Mouse (Mus musculus) embryonic facial prominence, embryonic 11.5 days (tissue): ENCODE results near the gene Cerkl. TPM values are rescaled to one million over a fixed set of nuclear protein-coding genes. Genes with fewer than 3 reads are reported as not detected.

Experiments
- ATAC-seq: fragments of 200-750 bp; cut with Nextera tagmentation; replicated peaks from 2 replicates; pipeline ENCODE4 v1.8.0; 2017; ENCODE audit warnings: low read depth; ENCODE audit not compliant: insufficient number of reproducible peaks, low FRiP score, low TSS enrichment
- DNase-seq: peaks from one replicate; pipeline ENCODE4 v3.0.0-alpha.2; 2015; ENCODE audit warnings: low spot score
- H3K27ac ChIP-seq: fragments of 300-500 bp; sonication (generic); replicated peaks from 2 replicates; pipeline ENCODE4 v1.5.1; 2014; ENCODE audit warnings: mild to moderate bottlenecking, low read depth, low read length, control low read depth
- H3K27me3 ChIP-seq: fragments of 300-500 bp; sonication (generic); 2 replicates; pipeline ENCODE4 v1.6.1; 2014; ENCODE audit warnings: mild to moderate bottlenecking, low read length, moderate library complexity, mixed read lengths; ENCODE audit not compliant: control insufficient read depth, insufficient read depth
- H3K36me3 ChIP-seq: fragments of 300-500 bp; sonication (generic); replicated peaks from 2 replicates; pipeline ENCODE4 v1.6.1; 2014; ENCODE audit warnings: low read depth, mild to moderate bottlenecking, low read length, moderate library complexity, mixed read lengths; ENCODE audit not compliant: control insufficient read depth, insufficient read depth
- H3K4me1 ChIP-seq: fragments of 300-500 bp; sonication (generic); 2 replicates; pipeline ENCODE4 v1.6.1; 2014; ENCODE audit warnings: low read length, mixed read lengths; ENCODE audit not compliant: control insufficient read depth, insufficient read depth
- H3K4me2 ChIP-seq: fragments of 300-500 bp; sonication (generic); 2 replicates; pipeline ENCODE4 v1.6.1; 2014; ENCODE audit warnings: low read depth, mild to moderate bottlenecking, control low read depth, low read length, moderate library complexity
- H3K4me3 ChIP-seq: fragments of 300-500 bp; sonication (generic); 2 replicates; pipeline ENCODE4 v1.5.1; 2014; ENCODE audit warnings: low read depth, low read length, control low read depth
- H3K9ac ChIP-seq: fragments of 300-500 bp; sonication (generic); replicated peaks from 2 replicates; pipeline ENCODE4 v1.6.1; 2014; ENCODE audit warnings: mild to moderate bottlenecking, control low read depth, low read length
- H3K9me3 ChIP-seq: fragments of 300-500 bp; sonication (generic); replicated peaks from 2 replicates; pipeline ENCODE4 v1.6.1; 2016; ENCODE audit warnings: mild to moderate bottlenecking, low read length, inconsistent platforms, mixed read lengths; ENCODE audit not compliant: control insufficient read depth
- WGBS: fragments of 180-500 bp; shearing (Covaris S2); extraction: QIAGEN DNeasy Blood & Tissue Kit; methylation state at CpG from one replicate; pipeline ENCODE4 v1.1.7; 2014; 5-methylcytosine and 5-hydroxymethylcytosine counted together
- polyA plus RNA-seq: library from polyadenylated mRNA; unstranded; fragments of >200 nt; fragmentation: Nextera tagmentation; extraction: Ambion mirVana; gene quantifications from 2 replicates; pipeline ENCODE4 v1.2.1, GENCODE M21; 2014

Gene Cerkl
- polyA plus RNA-seq, 1 experiment from 2014 or later = 2.8 TPM

- no peaks in the 10 kb centered on the region for H3K36me3 ChIP-seq
- DNase-seq (no peak), ATAC-seq (no peak)
- no peak overlapping the region for H3K4me3 ChIP-seq
- no peak overlapping the region for H3K4me2 ChIP-seq
- peaks cover 17% of the 10 kb centered on the region for H3K27me3 ChIP-seq
- 64% methylated on average over 4 of the region's 4 CpGs for WGBS
- no peaks in the 10 kb centered on the region for H3K4me1 ChIP-seq
- H3K9me3 ChIP-seq = no peaks in the 10 kb centered on the region
- H3K9ac ChIP-seq = no peak overlapping the region
- H3K27ac ChIP-seq = no peak overlapping the region
Measured at GRCm38 (mm10) chr2:79450684-79451394, 5.7 kb downstream of the Cerkl start.

DNA sequence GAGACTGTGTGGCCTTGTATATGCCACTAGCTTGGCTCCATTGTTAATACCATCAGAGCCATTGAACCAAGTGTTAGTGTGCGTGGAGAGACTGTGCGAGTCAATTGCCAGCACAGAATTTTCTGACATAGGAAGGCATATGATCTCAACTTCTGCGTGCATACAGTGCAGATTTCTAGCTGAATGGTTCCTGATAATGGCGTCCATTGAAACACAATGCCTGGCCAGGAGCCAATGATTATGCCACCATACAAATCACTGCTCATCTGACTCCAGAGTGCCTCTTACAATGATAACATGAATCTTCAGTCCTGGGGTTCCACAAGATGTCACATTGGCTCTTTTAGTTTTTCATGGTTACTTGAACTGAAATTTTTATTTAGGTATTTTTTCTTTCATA, 7.2 kb downstream of the Cerkl start:
- Histone ChIP-seq H3K9ac (no peak overlapping the region), H3K4me1 (no peaks in the 10 kb centered on the region), H3K4me2 (no peak overlapping the region), H3K4me3 (no peak overlapping the region), H3K36me3 (no peaks in the 10 kb centered on the region), H3K27me3 (peaks cover 2% of the 10 kb centered on the region), H3K27ac (no peak overlapping the region), H3K9me3 (no peaks in the 10 kb centered on the region)
- 70% methylated on average over 4 of the region's 4 CpGs for WGBS
- DNase-seq = no peak
- no peak for ATAC-seq

- ATAC-seq (no peak), DNase-seq (no peak)
- no peak overlapping the region for H3K27ac ChIP-seq
- no peak overlapping the region for H3K4me2 ChIP-seq
- no peaks in the 10 kb centered on the region for H3K4me1 ChIP-seq
- no peak overlapping the region for H3K9ac ChIP-seq
- H3K9me3 ChIP-seq = no peaks in the 10 kb centered on the region
- WGBS = 71% methylated on average over 1 of the region's 1 CpGs
- H3K36me3 ChIP-seq = no peaks in the 10 kb centered on the region
- no peak overlapping the region for H3K4me3 ChIP-seq
- no peaks in the 10 kb centered on the region for H3K27me3 ChIP-seq
Measured at GRCm38 (mm10) chr2:79447198-79447597, 9.4 kb downstream of the Cerkl start.

DNA sequence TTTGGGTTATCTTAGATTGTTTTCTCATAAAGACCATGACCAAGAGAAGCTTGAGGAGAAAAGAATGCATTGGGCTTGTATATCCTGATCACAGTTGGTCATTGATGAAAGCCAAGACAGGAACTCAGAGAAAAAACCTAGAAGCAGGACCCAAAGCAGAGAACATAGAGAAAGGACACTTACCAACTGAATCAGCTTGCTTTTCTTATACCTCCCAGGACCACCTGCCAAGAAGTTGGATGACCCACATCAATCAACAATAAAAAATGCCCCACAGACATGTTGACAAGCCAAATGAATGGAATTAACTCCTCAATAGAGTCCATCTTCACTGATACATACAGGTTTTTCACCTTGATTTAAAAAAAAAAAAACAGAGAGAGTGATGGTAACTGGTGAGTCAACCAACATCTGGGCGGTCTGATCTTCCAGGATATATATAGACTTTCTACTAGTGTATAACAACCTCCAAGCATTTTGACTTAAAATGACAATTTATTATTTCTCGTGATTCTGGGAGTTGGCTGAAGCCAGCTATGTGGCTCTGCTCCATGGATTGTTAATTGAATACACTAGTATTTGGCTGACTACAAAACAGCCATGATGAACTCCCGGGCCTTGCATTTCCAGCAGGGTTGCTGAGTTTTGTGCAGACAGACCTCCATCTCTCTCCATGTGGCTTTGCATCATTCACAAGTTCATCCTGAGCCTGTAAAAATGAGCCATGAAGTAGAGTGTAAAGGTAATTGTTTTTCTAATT, 12.5 kb downstream of the Cerkl start:
- Histone ChIP-seq H3K9ac (no peak overlapping the region), H3K27me3 (no peaks in the 10 kb centered on the region), H3K4me1 (no peaks in the 10 kb centered on the region), H3K9me3 (no peaks in the 10 kb centered on the region), H3K4me3 (no peak overlapping the region), H3K36me3 (no peaks in the 10 kb centered on the region), H3K4me2 (no peak overlapping the region), H3K27ac (no peak overlapping the region)
- no peak for ATAC-seq
- 79% methylated on average over 3 of the region's 3 CpGs for WGBS
- DNase-seq = no peak

- DNase-seq (no peak), ATAC-seq (no peak)
- Histone ChIP-seq H3K27me3 (no peaks in the 10 kb centered on the region), H3K36me3 (no peaks in the 10 kb centered on the region), H3K9me3 (no peaks in the 10 kb centered on the region), H3K9ac (no peak overlapping the region), H3K4me3 (no peak overlapping the region), H3K4me2 (no peak overlapping the region), H3K27ac (no peak overlapping the region), H3K4me1 (no peaks in the 10 kb centered on the region)
- WGBS = 90% methylated on average over 2 of the region's 2 CpGs
Measured at GRCm38 (mm10) chr2:79443401-79443800, 13.2 kb downstream of the Cerkl start.

DNA sequence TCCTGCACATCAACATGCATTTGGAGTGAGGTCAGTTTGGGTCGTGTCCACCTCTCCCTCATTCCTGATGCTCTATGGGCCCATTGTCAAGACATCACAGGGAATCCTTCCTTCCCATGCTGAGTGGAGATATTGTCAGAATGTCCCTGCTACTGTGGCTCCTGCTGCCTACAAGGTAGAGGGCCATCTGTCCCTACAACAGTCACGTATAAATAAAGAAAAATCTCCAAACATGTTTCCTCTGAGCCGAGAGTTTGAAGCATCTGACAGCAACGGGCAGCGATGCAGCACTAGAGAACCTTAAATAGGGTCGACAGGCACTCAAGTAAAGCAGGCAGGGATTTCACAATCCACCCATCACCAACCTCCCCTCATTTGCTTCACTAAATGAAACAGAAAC, 13.7 kb downstream of the Cerkl start:
- H3K4me1 ChIP-seq = no peaks in the 10 kb centered on the region
- no peak overlapping the region for H3K27ac ChIP-seq
- 76% methylated on average over 6 of the region's 6 CpGs for WGBS
- H3K36me3 ChIP-seq = no peaks in the 10 kb centered on the region
- no peak overlapping the region for H3K4me2 ChIP-seq
- H3K27me3 ChIP-seq = no peaks in the 10 kb centered on the region
- no peaks in the 10 kb centered on the region for H3K9me3 ChIP-seq
- H3K4me3 ChIP-seq = no peak overlapping the region
- no peak overlapping the region for H3K9ac ChIP-seq
- ATAC-seq (no peak), DNase-seq (no peak)

DNA sequence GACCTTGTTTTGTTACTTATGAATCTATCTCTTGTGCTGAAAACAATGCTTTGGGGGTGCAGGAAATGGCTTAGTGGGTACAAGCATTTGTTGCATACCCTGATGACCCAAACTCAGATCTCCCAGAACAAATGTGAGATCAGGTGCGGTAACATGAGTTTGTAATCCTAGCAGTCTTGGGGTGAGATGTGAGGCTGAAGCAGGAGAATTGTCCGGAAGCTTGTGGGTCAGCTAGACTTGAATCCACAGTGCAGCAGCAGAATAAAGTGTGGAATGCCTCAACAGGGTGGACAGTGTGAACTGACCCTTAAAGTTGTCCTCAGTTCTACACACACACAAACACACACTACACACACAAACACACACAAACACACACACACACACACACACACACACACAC, 14.4 kb downstream of the Cerkl start:
- Histone ChIP-seq H3K36me3 (no peaks in the 10 kb centered on the region), H3K27ac (no peak overlapping the region), H3K4me1 (no peaks in the 10 kb centered on the region), H3K27me3 (no peaks in the 10 kb centered on the region), H3K9ac (no peak overlapping the region), H3K4me3 (no peak overlapping the region), H3K4me2 (no peak overlapping the region), H3K9me3 (no peaks in the 10 kb centered on the region)
- no peak for DNase-seq
- no peak for ATAC-seq
- WGBS = 91% methylated on average over 2 of the region's 2 CpGs

GRCm38 (mm10) chr2:79430061-79430460, 26.5 kb downstream of the Cerkl start:
- H3K4me2 ChIP-seq = no peak overlapping the region
- no peaks in the 10 kb centered on the region for H3K4me1 ChIP-seq
- H3K27ac ChIP-seq = no peak overlapping the region
- no peak for DNase-seq
- no peak overlapping the region for H3K9ac ChIP-seq
- ATAC-seq = no peak
- H3K27me3 ChIP-seq = no peaks in the 10 kb centered on the region
- no peaks in the 10 kb centered on the region for H3K9me3 ChIP-seq
- no peaks in the 10 kb centered on the region for H3K36me3 ChIP-seq
- no peak overlapping the region for H3K4me3 ChIP-seq
